Mouse (Mus musculus): ENCODE measurements around the gene Islr2.

Gene Islr2

GRCm38 (mm10) chr9:58158541-58159311, 45.4 kb downstream of the Islr2 start:
- CTCF ChIA-PET, result interaction anchor here (0.6 kb wide), 1 partner anchor 499 kb away, joined by 4 read pairs; no protein-coding TSS in a partner anchor

GRCm38 (mm10) chr9:58157838-58158237, 46.3 kb downstream of the Islr2 start:
- CTCF ChIA-PET, result interaction anchor here (0.6 kb wide), 1 partner anchor 499 kb away, joined by 4 read pairs; no protein-coding TSS in a partner anchor

GRCm38 (mm10) chr9:58156819-58157560, 47.1 kb downstream of the Islr2 start:
- CTCF ChIA-PET, result no interaction called here

DNA sequence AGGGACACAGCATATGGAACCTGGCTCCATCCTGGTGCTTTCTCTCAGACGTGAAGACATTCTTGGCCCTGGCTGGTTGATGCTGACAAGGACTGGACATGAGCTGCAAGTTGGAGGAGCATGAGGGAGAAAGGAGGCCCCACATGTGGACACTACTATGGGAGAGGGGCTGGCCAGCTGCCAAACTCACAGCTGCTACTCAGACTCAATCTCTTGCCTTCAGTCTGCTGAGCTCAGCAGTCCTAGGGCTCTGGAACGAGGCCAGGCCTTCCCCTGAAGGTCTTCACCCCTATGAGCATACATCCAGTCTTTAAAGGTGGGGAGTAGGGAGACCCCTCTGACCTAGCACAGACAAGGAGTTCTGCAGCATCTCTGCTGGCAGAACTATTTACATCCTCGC, 48.8 kb downstream of the Islr2 start:
- CTCF ChIA-PET, result no interaction called here

DNA sequence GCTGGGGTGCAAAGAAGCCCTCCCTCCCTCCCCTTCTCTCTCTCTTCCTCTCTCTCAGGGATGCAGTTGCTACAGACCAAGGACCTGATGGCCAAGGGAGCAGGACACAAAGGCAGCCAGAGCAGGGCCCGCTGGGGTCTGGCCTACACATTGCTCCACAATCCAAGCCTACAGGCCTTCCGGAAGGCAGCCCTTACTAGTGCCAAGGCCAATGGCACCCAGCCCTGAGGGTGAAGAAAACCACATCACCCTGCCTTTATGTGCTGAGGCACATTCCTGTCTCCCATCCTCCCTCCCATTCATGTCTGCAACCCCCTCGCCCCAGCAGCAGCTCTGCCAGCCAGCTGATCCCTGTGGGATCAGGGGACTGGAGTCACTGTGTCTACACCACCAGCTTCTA, 51.0 kb downstream of the Islr2 start:
- CTCF ChIA-PET, result no interaction called here

DNA sequence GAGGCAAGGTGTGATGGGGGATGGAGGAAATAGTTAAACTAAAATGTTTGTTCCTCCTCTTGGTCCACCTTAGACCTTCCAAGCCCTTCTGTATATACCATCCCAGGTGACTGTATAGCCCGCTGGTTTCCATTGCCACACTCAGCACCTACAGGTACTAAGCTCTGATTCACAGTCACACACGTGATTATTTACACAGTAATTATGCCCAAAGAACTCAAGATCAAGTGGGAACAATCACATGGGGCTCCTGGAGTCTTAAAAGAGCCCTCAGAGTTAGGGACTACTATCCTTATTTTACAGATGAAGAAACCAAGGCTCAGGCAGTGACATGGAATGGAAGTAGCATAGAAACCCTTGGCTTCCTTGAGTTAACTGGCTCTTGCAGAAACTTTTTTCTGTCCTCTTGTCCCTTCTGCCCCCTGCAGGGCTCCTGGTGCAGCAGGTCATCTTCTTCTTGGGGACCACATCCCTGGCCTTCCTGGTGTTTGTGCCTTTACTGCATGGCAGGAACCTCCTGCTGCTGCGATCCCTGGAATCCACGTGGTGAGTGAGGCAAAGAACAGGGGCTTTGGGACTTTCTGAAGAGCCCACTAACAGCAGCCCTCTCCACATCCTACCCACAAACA, 53.3 kb downstream of the Islr2 start:
- CTCF ChIA-PET, result no interaction called here

- CTCF ChIA-PET, result no interaction called here
Measured at GRCm38 (mm10) chr9:58148806-58149205, 55.3 kb downstream of the Islr2 start.
